Mouse (Mus musculus) ovary, postnatal 36 days (tissue): Measurements from ENCODE around the gene Ddx54.

Source experiments
- DNase-seq: peaks from one replicate; pipeline ENCODE4 v3.0.0; 2022; ENCODE audit warnings: low spot score, mixed read lengths

Gene Ddx54

GRCm38 (mm10) chr5:120582002-120582401 lies 30.5 kb upstream of the Ddx54 start:
- DNase-seq, result no peak

- DNase-seq, result no peak
Measured at GRCm38 (mm10) chr5:120583511-120583910, 29.0 kb upstream of the Ddx54 start.

GRCm38 (mm10) chr5:120584968-120585367 lies 27.6 kb upstream of the Ddx54 start:
- no peak for DNase-seq

GRCm38 (mm10) chr5:120586741-120587615 lies 25.6 kb upstream of the Ddx54 start:
- peak; percentile 45 for DNase-seq

- DNase-seq, result no peak
Measured at GRCm38 (mm10) chr5:120587616-120587926, 25.0 kb upstream of the Ddx54 start.

GRCm38 (mm10) chr5:120587940-120588568 lies 24.5 kb upstream of the Ddx54 start:
- DNase-seq, result no peak

- DNase-seq, result peak; percentile 99
Measured at GRCm38 (mm10) chr5:120588569-120589094, 23.9 kb upstream of the Ddx54 start, which contains the start of the genes Tpcn1 and Iqcd. TSS of gene Tpcn1 (minus strand) at chr5:120588673. TSS of gene Iqcd (plus strand) at chr5:120589016.

GRCm38 (mm10) chr5:120590356-120591010 lies 22.1 kb upstream of the Ddx54 start:
- no peak for DNase-seq

GRCm38 (mm10) chr5:120592141-120592540 lies 20.4 kb upstream of the Ddx54 start:
- no peak for DNase-seq

- no peak for DNase-seq
Measured at GRCm38 (mm10) chr5:120594485-120594884, 18.1 kb upstream of the Ddx54 start.

GRCm38 (mm10) chr5:120599625-120600024 lies 12.9 kb upstream of the Ddx54 start:
- no peak for DNase-seq

GRCm38 (mm10) chr5:120600946-120601668 lies 11.4 kb upstream of the Ddx54 start:
- DNase-seq, result no peak

- DNase-seq, result no peak
Measured at GRCm38 (mm10) chr5:120602210-120602609, 10.3 kb upstream of the Ddx54 start.

- no peak for DNase-seq
Measured at GRCm38 (mm10) chr5:120603515-120603914, 9.0 kb upstream of the Ddx54 start.

GRCm38 (mm10) chr5:120604839-120605238 lies 7.7 kb upstream of the Ddx54 start:
- DNase-seq, result peak; percentile 75

GRCm38 (mm10) chr5:120605241-120605661 lies 7.3 kb upstream of the Ddx54 start:
- no peak for DNase-seq

GRCm38 (mm10) chr5:120605688-120606087 lies 6.9 kb upstream of the Ddx54 start:
- DNase-seq, result peak; percentile 80

- DNase-seq, result no peak
Measured at GRCm38 (mm10) chr5:120606590-120607200, 5.8 kb upstream of the Ddx54 start.

GRCm38 (mm10) chr5:120607335-120607734 lies 5.2 kb upstream of the Ddx54 start:
- DNase-seq, result no peak

- no peak for DNase-seq
Measured at GRCm38 (mm10) chr5:120609246-120609775, 3.2 kb upstream of the Ddx54 start.

- DNase-seq, result no peak
Measured at GRCm38 (mm10) chr5:120610906-120611305, 1.6 kb upstream of the Ddx54 start.
